Mouse (Mus musculus): Measurements from ENCODE around the gene Mrgprd. TPM values are rescaled to one million over a fixed set of nuclear protein-coding genes. Genes with fewer than 3 reads are reported as not detected.
A peak's percentile ranks its signal among the peaks of the same experiment; 100 is the strongest.

Gene Mrgprd
- total and polyA plus RNA-seq, 2 experiments: not detected

GRCm38 (mm10) chr7:145283041-145283440, 31.6 kb upstream of the Mrgprd start:
- H3K4me1 ChIP-seq (ENCODE audit: control insufficient read depth, insufficient read depth, low read length): peaks cover 5% of the 10 kb centered on the region
- DNase-seq (ENCODE audit: extremely low read depth, low read depth, low spot score): peak; percentile 24
- TF ChIP-seq CTCF (IDR thresholded peaks at IDR 0.05; ENCODE audit: low read depth, low read length) (no peak), POLR2A (IDR thresholded peaks at IDR 0.05; ENCODE audit: extremely low read depth, insufficient read depth, low read length) (no peak)
- H3K79me2 ChIP-seq (ENCODE audit: control insufficient read depth, insufficient read depth, low read length): no peaks in the 10 kb centered on the region
- H3K27ac ChIP-seq (replicated peaks; ENCODE audit: insufficient read depth, low read depth, low read length): no peak overlapping the region; the same call in 1 of the 2 replicates
- H3K9ac ChIP-seq (ENCODE audit: low read depth, low read length): no peak overlapping the region; the same call in 1 of the 2 replicates
- peak overlapping the region; percentile 67; the same call in 1 of the 2 replicates for H3K4me3 ChIP-seq (ENCODE audit: insufficient read depth, low read depth, low read length)
- no peaks in the 10 kb centered on the region for H3K27me3 ChIP-seq (ENCODE audit: control insufficient read depth, insufficient read depth, low read length)
- WGBS: 55% methylated on average over 4 of the region's 4 CpGs
- no peaks in the 10 kb centered on the region for H3K36me3 ChIP-seq (ENCODE audit: control insufficient read depth, insufficient read depth, low read length)

GRCm38 (mm10) chr7:145283487-145284187, 31.0 kb upstream of the Mrgprd start, which contains the start of gene Tpcn2:
TSS of gene Tpcn2 (minus strand) at chr7:145284011.
- H3K79me2 ChIP-seq (ENCODE audit: control insufficient read depth, insufficient read depth, low read length): no peaks in the 10 kb centered on the region
- no peaks in the 10 kb centered on the region for H3K36me3 ChIP-seq (ENCODE audit: control insufficient read depth, insufficient read depth, low read length)
- peak within 1 kb of the TSS; percentile 13 for H3K27ac ChIP-seq (replicated peaks; ENCODE audit: insufficient read depth, low read depth, low read length)
- peak within 1 kb of the TSS; percentile 67 for H3K4me3 ChIP-seq (ENCODE audit: insufficient read depth, low read depth, low read length)
- H3K9ac ChIP-seq (ENCODE audit: low read depth, low read length): peak within 1 kb of the TSS; percentile 51
- peak; percentile 89 for DNase-seq (ENCODE audit: extremely low read depth, low read depth, low spot score)
- TF ChIP-seq POLR2A (IDR thresholded peaks at IDR 0.05; ENCODE audit: extremely low read depth, insufficient read depth, low read length) (0 out of 2 replicates have a peak, but pooled peaks have one; percentile 40), CTCF (IDR thresholded peaks at IDR 0.05; ENCODE audit: low read depth, low read length) (peak; percentile 74)
- H3K4me1 ChIP-seq (ENCODE audit: control insufficient read depth, insufficient read depth, low read length): peaks cover 5% of the 10 kb centered on the region
- 7% methylated on average over 18 of the region's 18 CpGs for WGBS
- H3K27me3 ChIP-seq (ENCODE audit: control insufficient read depth, insufficient read depth, low read length): no peaks in the 10 kb centered on the region

GRCm38 (mm10) chr7:145284293-145284692, 30.3 kb upstream of the Mrgprd start:
- DNase-seq (ENCODE audit: extremely low read depth, low read depth, low spot score): peak; percentile 33
- H3K9ac ChIP-seq (ENCODE audit: low read depth, low read length): no peak overlapping the region
- no peaks in the 10 kb centered on the region for H3K79me2 ChIP-seq (ENCODE audit: control insufficient read depth, insufficient read depth, low read length)
- no peaks in the 10 kb centered on the region for H3K36me3 ChIP-seq (ENCODE audit: control insufficient read depth, insufficient read depth, low read length)
- TF ChIP-seq CTCF (IDR thresholded peaks at IDR 0.05; ENCODE audit: low read depth, low read length) (no peak), POLR2A (IDR thresholded peaks at IDR 0.05; ENCODE audit: extremely low read depth, insufficient read depth, low read length) (no peak)
- no peaks in the 10 kb centered on the region for H3K27me3 ChIP-seq (ENCODE audit: control insufficient read depth, insufficient read depth, low read length)
- peaks cover 5% of the 10 kb centered on the region for H3K4me1 ChIP-seq (ENCODE audit: control insufficient read depth, insufficient read depth, low read length)
- WGBS: 51% methylated on average over 3 of the region's 3 CpGs
- H3K4me3 ChIP-seq (ENCODE audit: insufficient read depth, low read depth, low read length): no peak overlapping the region
- no peak overlapping the region for H3K27ac ChIP-seq (replicated peaks; ENCODE audit: insufficient read depth, low read depth, low read length)

GRCm38 (mm10) chr7:145285476-145285875, 29.2 kb upstream of the Mrgprd start:
- Histone ChIP-seq H3K9ac (ENCODE audit: low read depth, low read length) (no peak overlapping the region), H3K4me3 (ENCODE audit: insufficient read depth, low read depth, low read length) (no peak overlapping the region), H3K27me3 (ENCODE audit: control insufficient read depth, insufficient read depth, low read length) (no peaks in the 10 kb centered on the region), H3K27ac (replicated peaks; ENCODE audit: insufficient read depth, low read depth, low read length) (no peak overlapping the region), H3K36me3 (ENCODE audit: control insufficient read depth, insufficient read depth, low read length) (no peaks in the 10 kb centered on the region), H3K79me2 (ENCODE audit: control insufficient read depth, insufficient read depth, low read length) (no peaks in the 10 kb centered on the region), H3K4me1 (ENCODE audit: control insufficient read depth, insufficient read depth, low read length) (peaks cover 5% of the 10 kb centered on the region)
- TF ChIP-seq POLR2A (IDR thresholded peaks at IDR 0.05; ENCODE audit: extremely low read depth, insufficient read depth, low read length) (no peak), CTCF (IDR thresholded peaks at IDR 0.05; ENCODE audit: low read depth, low read length) (no peak)
- 85% methylated on average over 4 of the region's 4 CpGs for WGBS
- no peak for DNase-seq (ENCODE audit: extremely low read depth, low read depth, low spot score)

- Histone ChIP-seq H3K9ac (ENCODE audit: low read depth, low read length) (no peak overlapping the region), H3K79me2 (ENCODE audit: control insufficient read depth, insufficient read depth, low read length) (no peaks in the 10 kb centered on the region), H3K4me3 (ENCODE audit: insufficient read depth, low read depth, low read length) (no peak overlapping the region), H3K4me1 (ENCODE audit: control insufficient read depth, insufficient read depth, low read length) (peaks cover 5% of the 10 kb centered on the region), H3K27ac (replicated peaks; ENCODE audit: insufficient read depth, low read depth, low read length) (no peak overlapping the region), H3K36me3 (ENCODE audit: control insufficient read depth, insufficient read depth, low read length) (no peaks in the 10 kb centered on the region), H3K27me3 (ENCODE audit: control insufficient read depth, insufficient read depth, low read length) (no peaks in the 10 kb centered on the region)
- no peak for DNase-seq (ENCODE audit: extremely low read depth, low read depth, low spot score)
- WGBS: 72% methylated on average over 6 of the region's 6 CpGs
- no peak for TF ChIP-seq CTCF (IDR thresholded peaks at IDR 0.05; ENCODE audit: low read depth, low read length)
- TF ChIP-seq POLR2A (IDR thresholded peaks at IDR 0.05; ENCODE audit: extremely low read depth, insufficient read depth, low read length): no peak
Measured at GRCm38 (mm10) chr7:145287410-145287809, 27.2 kb upstream of the Mrgprd start.

- Histone ChIP-seq H3K36me3 (ENCODE audit: control insufficient read depth, insufficient read depth, low read length) (no peaks in the 10 kb centered on the region), H3K4me1 (ENCODE audit: control insufficient read depth, insufficient read depth, low read length) (no peaks in the 10 kb centered on the region), H3K9ac (ENCODE audit: low read depth, low read length) (no peak overlapping the region), H3K27ac (replicated peaks; ENCODE audit: insufficient read depth, low read depth, low read length) (no peak overlapping the region), H3K79me2 (ENCODE audit: control insufficient read depth, insufficient read depth, low read length) (no peaks in the 10 kb centered on the region), H3K4me3 (ENCODE audit: insufficient read depth, low read depth, low read length) (no peak overlapping the region), H3K27me3 (ENCODE audit: control insufficient read depth, insufficient read depth, low read length) (no peaks in the 10 kb centered on the region)
- WGBS: 45% methylated on average over 5 of the region's 5 CpGs
- DNase-seq (ENCODE audit: extremely low read depth, low read depth, low spot score): no peak
- TF ChIP-seq CTCF (IDR thresholded peaks at IDR 0.05; ENCODE audit: low read depth, low read length) (0 out of 2 replicates have a peak, but pooled peaks have one; percentile 33), POLR2A (IDR thresholded peaks at IDR 0.05; ENCODE audit: extremely low read depth, insufficient read depth, low read length) (no peak)
Measured at GRCm38 (mm10) chr7:145289302-145289701, 25.3 kb upstream of the Mrgprd start.

Data from liver, adult 2 months (tissue).